In the genomic region with DNA sequence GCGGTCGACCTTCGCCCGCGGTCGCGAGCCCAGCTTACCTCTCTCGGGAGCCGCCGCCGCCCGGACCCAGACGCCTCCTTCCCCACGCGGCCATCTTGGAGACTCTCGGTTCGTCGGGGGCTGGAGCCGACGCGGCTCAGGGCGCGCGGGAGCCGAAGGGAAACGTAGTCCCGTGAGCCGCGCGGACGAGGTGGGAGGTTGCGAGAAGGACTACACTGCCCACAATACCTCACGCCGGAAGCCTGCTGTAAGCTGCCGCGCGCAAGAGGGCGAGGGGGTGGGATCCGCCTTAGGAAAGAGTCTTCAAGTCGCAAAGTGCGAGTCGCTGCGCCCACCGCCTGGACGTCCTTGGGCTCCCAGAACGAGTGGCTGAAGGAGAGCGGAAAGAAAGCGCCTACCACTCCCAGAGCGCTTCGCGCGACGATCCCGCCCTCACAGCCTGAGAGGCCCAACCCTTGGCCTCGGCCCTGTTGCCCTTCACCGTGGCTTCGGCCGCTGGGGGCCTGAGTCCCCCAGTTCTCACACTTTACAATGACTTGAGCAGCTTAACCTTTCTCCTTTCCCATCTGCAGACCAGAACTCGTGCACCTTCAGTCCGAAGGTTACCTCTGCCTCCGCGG, we compare ENCODE assay signal across 1 mouse cellular context.
TF ChIP-seq lines count a peak whose summit lies in the region.

TSS of gene Tmem11 (minus strand) at position 598 of the 620 bp plus-strand sequence.

TF ChIP-seq in CH12.LX, 34 proteins besides CTCF, POLR2A, EP300 and RAD21 (continued from another document):
- TF ChIP-seq MYC (IDR thresholded peaks at IDR 0.05; ENCODE audit: low read depth, low read length), result peak; percentile 62; the same call in 1 of the 2 replicates
- TF ChIP-seq IRF4 (IDR thresholded peaks at IDR 0.05; ENCODE audit: low read depth, low read length), result peak; percentile 49; the same call in 1 of the 2 replicates
- TF ChIP-seq HCFC1 (IDR thresholded peaks at IDR 0.05; ENCODE audit: low read depth, low read length), result peak; percentile 95
- peak; percentile 88; the same call in 1 of the 2 replicates for TF ChIP-seq E2F4 (IDR thresholded peaks at IDR 0.05; ENCODE audit: insufficient replicate concordance, low read depth, low read length)
- peak; percentile 78 for TF ChIP-seq NRF1 (IDR thresholded peaks at IDR 0.05; ENCODE audit: low read depth, low read length)
- peak; percentile 91; the same call in 1 of the 2 replicates for TF ChIP-seq TCF12 (IDR thresholded peaks at IDR 0.05; ENCODE audit: low read depth, low read length)
- peak; percentile 80 for TF ChIP-seq UBTF (IDR thresholded peaks at IDR 0.05; ENCODE audit: low read depth, low read length)
- peak; percentile 80 for TF ChIP-seq NELFE (IDR thresholded peaks at IDR 0.05; ENCODE audit: low read depth, low read length)
- TF ChIP-seq GABPA (IDR thresholded peaks at IDR 0.05; ENCODE audit: insufficient replicate concordance, low read depth, low read length), result peak; percentile 82; the same call in 1 of the 2 replicates
- TF ChIP-seq MXI1 (IDR thresholded peaks at IDR 0.05; ENCODE audit: low read depth, low read length), result no peak; the same call in 1 of the 2 replicates
- peak; percentile 57 for TF ChIP-seq SIN3A (IDR thresholded peaks at IDR 0.05; ENCODE audit: low read length)
- no peak for TF ChIP-seq BHLHE40 (IDR thresholded peaks at IDR 0.05; ENCODE audit: low read depth, low read length)
- TF ChIP-seq TBP (conservative IDR thresholded peaks at IDR 0.05; ENCODE audit: low read depth, low read length), result 0 out of 2 replicates have a peak, but pooled peaks have one; percentile 49
- no peak for TF ChIP-seq ZKSCAN1 (IDR thresholded peaks at IDR 0.05; ENCODE audit: borderline replicate concordance, low read depth, low read length)
- TF ChIP-seq RCOR1 (conservative IDR thresholded peaks at IDR 0.05; ENCODE audit: low read depth, low read length), result no peak; the same call in 1 of the 2 replicates
- TF ChIP-seq MEF2A (IDR thresholded peaks at IDR 0.05; ENCODE audit: borderline replicate concordance, low read depth, low read length), result peak; percentile 51; the same call in 1 of the 2 replicates
- peak; percentile 99 for TF ChIP-seq KAT2A (IDR thresholded peaks at IDR 0.05; ENCODE audit: insufficient replicate concordance, low read length)
- TF ChIP-seq MAFK (IDR thresholded peaks at IDR 0.05; ENCODE audit: insufficient replicate concordance, low read length), result no peak
- TF ChIP-seq ZMIZ1 (IDR thresholded peaks at IDR 0.05; ENCODE audit: low read depth, low read length), result peak; percentile 63
